Mouse (Mus musculus): ENCODE data around the gene Phf11b.
"Not testable (repeated sequence)": the region's sequence is repeated elsewhere in the genome, so short reads cannot be mapped to it uniquely, and the experiment has no call there.

- TF ChIP-seq POLR2A (IDR thresholded peaks at IDR 0.05; ENCODE audit: insufficient read length, low read depth); TCF12 (IDR thresholded peaks at IDR 0.05; ENCODE audit: insufficient read depth, poor library complexity, severe bottlenecking); MYOD1 (IDR thresholded peaks at IDR 0.05; ENCODE audit: control insufficient read depth in 1 of 3, insufficient read length in 2 of 3, low read depth in 2 of 3); USF1 (IDR thresholded peaks at IDR 0.05; ENCODE audit: low read depth); POLR2AphosphoS2 (IDR thresholded peaks at IDR 0.05; ENCODE audit: insufficient read length, low read depth); E2F4 (IDR thresholded peaks at IDR 0.05; ENCODE audit: insufficient read depth); MAX (IDR thresholded peaks at IDR 0.05; ENCODE audit: low read depth); MYOG (IDR thresholded peaks at IDR 0.05; ENCODE audit: control insufficient read depth in 1 of 3, insufficient read depth in 1 of 3, insufficient read length in 2 of 3, low read depth in 2 of 3); REST (IDR thresholded peaks at IDR 0.05; ENCODE audit: insufficient read depth, insufficient read length); CEBPB (IDR thresholded peaks at IDR 0.05; ENCODE audit: insufficient read depth, poor library complexity, severe bottlenecking); TCF3 (IDR thresholded peaks at IDR 0.05; ENCODE audit: insufficient read length, low read depth): not testable (repeated sequence)
Observed at GRCm38 (mm10) chr14:59390181-59390580, 49.0 kb upstream of the Phf11b start.
